Mouse (Mus musculus) skeletal muscle tissue, adult 2 months (tissue): ENCODE measurements around the gene Cfap20.

Source experiments
- DNase-seq: peaks from one replicate; pipeline ENCODE4 v3.0.0-alpha.2; 2012; ENCODE audit warnings: low read depth, low spot score

Gene Cfap20

DNA sequence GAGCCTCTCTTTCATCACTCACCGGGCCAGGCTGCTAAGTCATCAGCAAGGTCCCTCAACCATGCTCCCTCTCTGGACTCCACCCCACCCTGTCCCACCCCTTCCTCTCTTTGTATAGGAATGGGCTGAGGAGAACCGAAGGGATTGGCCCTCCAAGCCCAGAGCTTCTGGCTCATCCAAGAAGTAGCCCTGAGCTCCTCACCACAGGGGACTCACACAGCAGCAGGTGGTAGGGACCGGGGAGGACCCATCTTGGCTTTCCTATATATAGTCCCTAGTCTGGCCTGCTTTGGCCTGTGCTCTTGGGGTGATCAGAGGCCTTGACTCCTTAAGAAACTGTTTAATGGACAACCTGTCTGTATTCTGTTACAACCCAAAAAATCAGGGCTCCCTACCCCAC lies 60.2 kb downstream of the Cfap20 start:
- no peak for DNase-seq

DNA sequence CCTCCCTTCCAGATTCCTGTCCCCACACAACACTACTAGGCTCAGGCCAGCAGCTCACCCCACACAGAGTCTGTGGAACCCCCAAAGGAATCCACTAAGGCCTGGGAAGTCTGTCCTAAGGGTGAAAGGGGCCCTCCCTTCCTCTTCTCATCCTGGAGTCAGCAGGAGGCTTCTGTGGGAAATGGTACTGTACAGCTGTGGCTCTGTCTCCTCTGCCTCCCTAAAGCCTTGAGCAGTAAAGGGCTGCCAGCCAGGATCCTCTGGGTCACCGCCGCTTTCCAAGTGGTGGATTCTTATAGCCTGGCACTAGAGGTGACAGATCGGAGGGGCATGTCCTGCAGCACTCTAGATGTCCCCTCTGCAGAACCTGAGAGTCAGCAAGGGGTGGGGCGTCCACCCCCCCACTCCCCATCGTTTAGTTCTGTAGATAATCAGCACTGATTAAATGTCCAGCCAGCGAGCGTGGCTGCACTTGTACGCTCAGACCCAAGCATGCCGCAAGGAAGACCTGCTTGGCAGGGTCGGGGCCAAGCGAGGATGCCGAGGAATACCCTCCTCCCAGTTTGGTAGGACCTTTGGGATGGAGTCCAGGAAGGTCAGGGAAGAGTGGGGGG lies 61.2 kb downstream of the Cfap20 start:
- DNase-seq: no peak
